Mouse (Mus musculus): ENCODE measurements around the gene Nav2.

DNA sequence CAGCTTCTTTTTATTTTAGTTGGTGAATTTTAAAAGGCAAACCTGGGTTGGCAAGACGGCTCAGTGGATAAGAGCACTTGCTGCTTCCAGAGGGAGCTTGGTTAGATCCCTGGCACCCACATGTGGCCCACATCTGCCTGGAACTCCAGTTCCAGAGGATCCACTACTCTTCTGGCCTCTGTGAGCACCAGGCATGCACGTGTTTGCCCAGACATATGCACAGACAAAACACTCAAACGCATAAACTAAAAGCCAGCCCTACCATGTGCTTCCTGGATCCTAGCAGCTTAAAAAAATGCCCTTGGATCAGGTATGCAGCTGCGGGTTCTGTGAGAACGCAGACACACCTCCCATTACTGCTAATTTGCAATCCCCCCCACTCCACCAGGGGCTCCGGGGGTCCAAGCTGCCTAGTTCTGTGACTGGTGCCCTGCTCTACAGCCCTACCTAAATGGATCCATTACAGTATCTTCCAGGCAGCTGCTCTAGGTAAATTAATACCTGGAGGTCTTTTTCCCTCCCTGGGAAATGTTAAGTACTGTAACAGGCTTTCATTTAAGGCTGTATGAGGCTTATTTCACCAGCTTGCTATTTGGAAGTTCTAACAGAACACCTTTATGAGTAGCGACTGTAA lies 603.4 kb downstream of the Nav2 start:
- no peak for TF ChIP-seq EP300 (IDR thresholded peaks at IDR 0.05; ENCODE audit: insufficient read depth, low read depth, low read length)
- no peak for TF ChIP-seq CTCF (IDR thresholded peaks at IDR 0.05)
- TF ChIP-seq POLR2A (IDR thresholded peaks at IDR 0.05; ENCODE audit: insufficient read depth, low read depth, low read length) = no peak

All from heart, adult 2 months (tissue).